Mouse (Mus musculus) neural tube, embryonic 14.5 days (tissue): ENCODE measurements around the gene Sp1. TPM values are rescaled to one million over a fixed set of nuclear protein-coding genes. Genes with fewer than 3 reads are reported as not detected.

Source experiments
- ATAC-seq: fragments of 200-750 bp; cut with Nextera tagmentation; 2 replicates; pipeline ENCODE4 v1.8.0; 2017; ENCODE audit warnings: low read depth, mild to moderate bottlenecking, moderate TSS enrichment, moderate library complexity
- H3K27ac ChIP-seq: fragments of 300-500 bp; sonication (generic); 2 replicates; pipeline ENCODE4 v1.5.1; 2014; ENCODE audit warnings: low read depth, mild to moderate bottlenecking, control low read depth, low read length, moderate library complexity, mixed read lengths
- H3K27me3 ChIP-seq: fragments of 300-500 bp; sonication (generic); 2 replicates; pipeline ENCODE4 v1.6.1; 2014; ENCODE audit warnings: low read length; ENCODE audit not compliant: control insufficient read depth, insufficient read depth
- H3K36me3 ChIP-seq: fragments of 300-500 bp; sonication (generic); 2 replicates; pipeline ENCODE4 v1.6.1; 2014; ENCODE audit warnings: low read length, mixed read lengths; ENCODE audit not compliant: control insufficient read depth, insufficient read depth
- H3K4me1 ChIP-seq: fragments of 300-500 bp; sonication (generic); 2 replicates; pipeline ENCODE4 v1.6.1; 2014; ENCODE audit warnings: low read length; ENCODE audit not compliant: control insufficient read depth, insufficient read depth
- H3K4me2 ChIP-seq: fragments of 300-500 bp; sonication (generic); 2 replicates; pipeline ENCODE4 v1.6.1; 2014; ENCODE audit warnings: mild to moderate bottlenecking, low read depth, low read length, control low read depth
- H3K4me3 ChIP-seq: fragments of 300-500 bp; sonication (generic); 2 replicates; pipeline ENCODE4 v1.5.1; 2014; ENCODE audit warnings: low read depth, low read length, control low read depth, mixed read lengths
- H3K9ac ChIP-seq: fragments of 300-500 bp; sonication (generic); replicated peaks from 2 replicates; pipeline ENCODE4 v1.6.1; 2014; ENCODE audit warnings: low read depth, mild to moderate bottlenecking, control low read depth, low read length, mixed read lengths
- H3K9me3 ChIP-seq: fragments of 300-500 bp; sonication (generic); 2 replicates; pipeline ENCODE4 v1.6.1; 2016; ENCODE audit warnings: low read length; ENCODE audit not compliant: control insufficient read depth
- WGBS: fragments of 180-500 bp; shearing (Covaris S2); extraction: QIAGEN DNeasy Blood & Tissue Kit; methylation state at CpG from one replicate; pipeline ENCODE4 v1.1.7; 2014; 5-methylcytosine and 5-hydroxymethylcytosine counted together
- polyA plus RNA-seq: library from polyadenylated mRNA; unstranded; fragments of >200 nt; fragmentation: Nextera tagmentation; extraction: Ambion mirVana; gene quantifications from 2 replicates; pipeline ENCODE4 v1.2.1, GENCODE M21; 2014

Sp1 gene
- polyA plus RNA-seq, 1 experiment from 2014 or later = 5.3 TPM

- Histone ChIP-seq H3K9ac (no peak overlapping the region), H3K9me3 (no peaks in the 10 kb centered on the region)
Measured at GRCm38 (mm10) chr15:102369972-102370371, 36.0 kb upstream of the Sp1 start.

GRCm38 (mm10) chr15:102370727-102371126, 35.2 kb upstream of the Sp1 start:
- Histone ChIP-seq H3K36me3 (no peaks in the 10 kb centered on the region), H3K27ac (no peak overlapping the region), H3K4me1 (no peaks in the 10 kb centered on the region), H3K4me2 (no peak overlapping the region), H3K9me3 (no peaks in the 10 kb centered on the region), H3K9ac (no peak overlapping the region), H3K27me3 (no peaks in the 10 kb centered on the region), H3K4me3 (no peak overlapping the region)
- 10% methylated on average over 10 of the region's 10 CpGs for WGBS
- no peak for ATAC-seq

More at GRCm38 (mm10) chr15:102369972-102370371, 36.0 kb upstream of the Sp1 start:
- 11% methylated on average over 13 of the region's 13 CpGs for WGBS
- no peaks in the 10 kb centered on the region for H3K4me1 ChIP-seq
- H3K4me3 ChIP-seq = no peak overlapping the region
- H3K27ac ChIP-seq = no peak overlapping the region
- H3K36me3 ChIP-seq = no peaks in the 10 kb centered on the region
- no peak overlapping the region for H3K4me2 ChIP-seq
- no peaks in the 10 kb centered on the region for H3K27me3 ChIP-seq
- no peak for ATAC-seq

- peak overlapping the region; percentile 57 for H3K27ac ChIP-seq
- no peaks in the 10 kb centered on the region for H3K27me3 ChIP-seq
- H3K4me2 ChIP-seq = peak overlapping the region; percentile 92
- WGBS = 0% methylated on average over 40 of the region's 43 CpGs
- H3K4me3 ChIP-seq = peak overlapping the region; percentile 52
- peaks cover 4% of the 10 kb centered on the region; the same call in 1 of the 2 replicates for H3K4me1 ChIP-seq
- peak; percentile 66 for ATAC-seq
- H3K36me3 ChIP-seq = no peaks in the 10 kb centered on the region
- peak overlapping the region; percentile 62 for H3K9ac ChIP-seq
- H3K9me3 ChIP-seq = no peaks in the 10 kb centered on the region
Measured at GRCm38 (mm10) chr15:102376453-102377162, 29.3 kb upstream of the Sp1 start.

- Histone ChIP-seq H3K9me3 (no peaks in the 10 kb centered on the region), H3K27me3 (no peaks in the 10 kb centered on the region), H3K36me3 (no peaks in the 10 kb centered on the region), H3K4me1 (peaks cover 4% of the 10 kb centered on the region; the same call in 1 of the 2 replicates), H3K9ac (peak overlapping the region; percentile 62), H3K4me2 (peak overlapping the region; percentile 92), H3K27ac (peak overlapping the region; percentile 57), H3K4me3 (peak overlapping the region; percentile 52)
- 2% methylated on average over 7 of the region's 7 CpGs for WGBS
- ATAC-seq = peak; percentile 64
Measured at GRCm38 (mm10) chr15:102377163-102377543, 28.8 kb upstream of the Sp1 start.

- ATAC-seq = no peak
- no peak overlapping the region for H3K27ac ChIP-seq
- H3K27me3 ChIP-seq = no peaks in the 10 kb centered on the region
- H3K4me3 ChIP-seq = no peak overlapping the region
- 5% methylated on average over 10 of the region's 10 CpGs for WGBS
- no peak overlapping the region for H3K9ac ChIP-seq
- no peaks in the 10 kb centered on the region for H3K9me3 ChIP-seq
- H3K4me2 ChIP-seq = peak overlapping the region; percentile 92; the same call in 1 of the 2 replicates
- no peaks in the 10 kb centered on the region for H3K36me3 ChIP-seq
- peaks cover 4% of the 10 kb centered on the region; the same call in 1 of the 2 replicates for H3K4me1 ChIP-seq
Measured at GRCm38 (mm10) chr15:102377810-102378262, 28.1 kb upstream of the Sp1 start.

GRCm38 (mm10) chr15:102381575-102381974, 24.4 kb upstream of the Sp1 start:
- Histone ChIP-seq H3K4me2 (no peak overlapping the region), H3K27me3 (no peaks in the 10 kb centered on the region), H3K4me3 (no peak overlapping the region), H3K9me3 (no peaks in the 10 kb centered on the region), H3K36me3 (no peaks in the 10 kb centered on the region), H3K27ac (no peak overlapping the region), H3K4me1 (no peaks in the 10 kb centered on the region; the same call in 1 of the 2 replicates), H3K9ac (no peak overlapping the region)
- 7% methylated on average over 7 of the region's 7 CpGs for WGBS
- ATAC-seq = peak; percentile 82; the same call in 1 of the 2 replicates

- no peak overlapping the region for H3K4me3 ChIP-seq
Measured at GRCm38 (mm10) chr15:102383671-102384070, 22.3 kb upstream of the Sp1 start.

GRCm38 (mm10) chr15:102386640-102387039, 19.3 kb upstream of the Sp1 start:
- H3K27ac ChIP-seq = no peak overlapping the region
- no peak overlapping the region for H3K4me2 ChIP-seq
- no peaks in the 10 kb centered on the region for H3K9me3 ChIP-seq
- ATAC-seq = no peak
- no peak overlapping the region for H3K4me3 ChIP-seq
- no peaks in the 10 kb centered on the region for H3K4me1 ChIP-seq
- 59% methylated on average over 9 of the region's 9 CpGs for WGBS
- H3K36me3 ChIP-seq = no peaks in the 10 kb centered on the region
- H3K27me3 ChIP-seq = no peaks in the 10 kb centered on the region
- no peak overlapping the region for H3K9ac ChIP-seq

More at GRCm38 (mm10) chr15:102383671-102384070, 22.3 kb upstream of the Sp1 start:
- Histone ChIP-seq H3K36me3 (no peaks in the 10 kb centered on the region), H3K4me1 (no peaks in the 10 kb centered on the region), H3K27ac (no peak overlapping the region), H3K9ac (no peak overlapping the region), H3K27me3 (no peaks in the 10 kb centered on the region), H3K4me2 (no peak overlapping the region), H3K9me3 (no peaks in the 10 kb centered on the region)
- ATAC-seq = no peak
- 90% methylated on average over 6 of the region's 6 CpGs for WGBS

- Histone ChIP-seq H3K4me1 (no peaks in the 10 kb centered on the region), H3K9me3 (no peaks in the 10 kb centered on the region), H3K9ac (no peak overlapping the region), H3K4me3 (no peak overlapping the region), H3K4me2 (no peak overlapping the region), H3K27me3 (no peaks in the 10 kb centered on the region), H3K27ac (no peak overlapping the region), H3K36me3 (no peaks in the 10 kb centered on the region)
- ATAC-seq = no peak
- 80% methylated on average over 3 of the region's 3 CpGs for WGBS
Measured at GRCm38 (mm10) chr15:102388942-102389341, 17.0 kb upstream of the Sp1 start.
